Mouse (Mus musculus): ENCODE measurements at regions not wholly inside any gene's neighbourhood (a gene's known extent, or its start where the extent isn't known, plus 50 kb on each side); places are given as distances from the start of the nearest gene placed in this dataset.

DNA sequence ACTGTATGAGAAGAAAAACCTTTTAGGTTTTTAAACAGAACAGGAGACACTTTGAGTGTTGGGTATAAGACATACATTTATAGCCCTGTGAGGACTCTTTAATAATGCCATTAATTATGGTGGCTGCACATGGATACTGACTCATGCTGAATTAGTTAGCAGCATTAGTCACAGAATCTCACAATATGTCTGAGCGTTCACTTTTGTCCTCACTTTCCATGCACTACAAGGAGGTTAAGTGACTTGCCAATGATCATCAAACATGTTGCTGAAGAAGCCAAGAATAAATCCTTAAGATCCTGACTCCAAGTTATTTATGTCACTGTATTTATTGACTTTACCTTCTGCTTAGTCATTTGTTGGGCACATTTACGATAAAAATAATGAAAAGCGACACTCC lies 105.6 kb upstream of the Atxn7l3b start:
- no peak for DNase-seq (ENCODE audit: low spot score)

DNA sequence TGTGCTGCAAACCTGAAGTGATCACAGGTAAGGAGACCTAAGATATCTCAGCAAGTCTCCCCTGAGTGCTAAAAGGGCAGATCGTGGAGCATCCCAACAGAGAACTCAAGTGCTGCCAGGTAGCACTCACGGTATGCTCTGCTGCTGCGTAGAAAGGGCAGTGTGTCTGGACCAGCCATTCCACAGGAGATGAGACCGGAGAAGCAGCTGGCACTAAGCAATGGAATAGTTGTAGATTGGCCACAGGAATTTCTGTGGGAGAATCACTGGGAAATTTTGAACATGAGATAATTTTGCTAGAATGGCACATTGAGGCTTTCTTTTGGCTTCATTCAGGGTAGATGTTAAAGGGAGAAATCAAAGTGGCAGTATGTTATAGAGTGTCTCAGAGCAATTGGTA lies 104.1 kb upstream of the Atxn7l3b start:
- no peak for DNase-seq (ENCODE audit: low spot score)

GRCm38 (mm10) chr10:113027300-113027699 lies 98.5 kb upstream of the Atxn7l3b start:
- peak; percentile 79 for DNase-seq (ENCODE audit: low spot score)

DNA sequence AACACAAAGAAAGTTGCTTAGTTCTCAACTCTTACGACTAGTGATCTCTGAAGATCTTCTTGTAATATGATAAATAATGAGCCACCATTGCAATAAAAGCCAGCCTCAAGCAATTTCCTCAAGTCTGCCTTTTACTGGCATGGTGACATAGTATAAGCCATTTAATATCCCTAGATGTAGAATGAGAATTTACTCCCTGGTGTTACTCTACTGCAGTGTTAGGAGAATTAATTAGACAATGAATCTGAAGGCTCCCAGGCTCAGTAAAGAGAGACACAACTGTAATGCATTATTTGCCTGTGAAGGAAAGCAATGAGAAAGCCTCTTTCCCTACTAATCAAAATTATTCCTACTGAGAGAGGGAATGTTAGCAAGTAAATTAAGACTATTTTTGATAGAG lies 95.8 kb upstream of the Atxn7l3b start:
- no peak for DNase-seq (ENCODE audit: low spot score)

GRCm38 (mm10) chr10:113009124-113009523 lies 80.3 kb upstream of the Atxn7l3b start:
- peak; percentile 24 for DNase-seq (ENCODE audit: low spot score)

DNA sequence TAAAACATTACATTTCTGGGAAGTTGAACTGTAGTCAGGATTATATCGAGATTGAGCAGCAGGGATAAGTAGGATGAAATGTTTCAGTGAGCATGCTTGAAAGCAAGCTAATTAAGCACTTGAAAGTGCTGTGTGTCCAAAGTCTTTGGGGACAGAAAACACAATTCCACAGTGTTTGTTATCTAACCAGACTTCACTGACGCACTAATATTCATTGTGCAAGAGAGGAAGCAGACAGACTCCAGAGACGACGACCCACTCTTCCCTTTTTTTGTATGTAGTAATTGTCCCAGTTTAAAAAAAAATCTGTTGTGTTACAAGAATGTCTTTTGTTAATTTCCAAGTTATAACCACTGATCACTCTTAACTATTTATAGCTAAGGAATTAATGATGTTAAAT lies 61.9 kb upstream of the Atxn7l3b start:
- no peak for DNase-seq (ENCODE audit: low spot score)

DNA sequence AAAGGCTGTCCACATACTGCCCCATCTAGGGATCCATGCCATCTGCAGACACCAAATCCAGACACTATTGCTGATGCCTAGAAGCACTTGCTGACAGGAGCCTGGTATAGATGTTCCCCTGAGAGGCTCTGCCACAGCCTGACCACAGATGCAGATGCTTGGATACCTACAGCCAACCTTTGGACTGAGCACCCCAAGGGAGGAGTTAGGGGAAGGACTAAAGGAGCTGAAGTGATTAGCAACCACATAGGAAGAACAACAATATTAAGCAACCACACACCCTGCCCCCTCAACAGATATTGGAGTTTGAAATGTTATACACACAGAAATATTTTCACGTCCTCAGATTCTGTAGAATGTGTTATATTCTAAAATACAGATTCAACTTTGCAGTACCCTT lies 53.9 kb upstream of the Atxn7l3b start:
- no peak for DNase-seq (ENCODE audit: low spot score)

Data from embryo, embryonic 10.5 days (tissue).